Mouse (Mus musculus) midbrain, postnatal 0 days (tissue): Measurements from ENCODE around the gene Nabp1. TPM values are rescaled to one million over a fixed set of nuclear protein-coding genes. Genes with fewer than 3 reads are reported as not detected.

ENCODE experiments used
- ATAC-seq: fragments of 200-750 bp; cut with Nextera tagmentation; 2 replicates; pipeline ENCODE4 v1.8.0; 2017; ENCODE audit warnings: moderate number of reproducible peaks, mild to moderate bottlenecking, moderate TSS enrichment, moderate library complexity; ENCODE audit not compliant: low FRiP score
- DNase-seq: peaks from one replicate; pipeline ENCODE4 v3.0.0-alpha.2; 2015; ENCODE audit warnings: low spot score
- H3K27ac ChIP-seq: fragments of 300-500 bp; sonication (generic); 2 replicates; pipeline ENCODE4 v1.5.1; 2014; ENCODE audit warnings: low read depth, mild to moderate bottlenecking, low read length, mixed read lengths
- H3K27me3 ChIP-seq: fragments of 300-500 bp; sonication (generic); 2 replicates; pipeline ENCODE4 v1.6.1; 2014; ENCODE audit warnings: low read length, control low read depth, mixed read lengths; ENCODE audit not compliant: insufficient read depth
- H3K36me3 ChIP-seq: fragments of 300-500 bp; sonication (generic); 2 replicates; pipeline ENCODE4 v1.6.1; 2014; ENCODE audit warnings: low read length, control low read depth, mixed read lengths; ENCODE audit not compliant: insufficient read depth
- H3K4me1 ChIP-seq: fragments of 300-500 bp; sonication (generic); 2 replicates; pipeline ENCODE4 v1.6.1; 2014; ENCODE audit warnings: mild to moderate bottlenecking, control low read depth, antibody characterized with exemption, low read length, mixed read lengths; ENCODE audit not compliant: insufficient read depth
- H3K4me2 ChIP-seq: fragments of 300-500 bp; sonication (generic); 2 replicates; pipeline ENCODE4 v1.6.1; 2014; ENCODE audit warnings: low read depth, mild to moderate bottlenecking, low read length, mixed read lengths; ENCODE audit not compliant: poor library complexity, severe bottlenecking
- H3K4me3 ChIP-seq: fragments of 300-500 bp; sonication (generic); 2 replicates; pipeline ENCODE4 v1.5.1; 2014; ENCODE audit warnings: low read depth, mild to moderate bottlenecking, low read length, moderate library complexity
- H3K9ac ChIP-seq: fragments of 300-500 bp; sonication (generic); replicated peaks from 2 replicates; pipeline ENCODE4 v1.6.1; 2014; ENCODE audit warnings: mild to moderate bottlenecking, low read length, moderate library complexity, mixed read lengths; ENCODE audit not compliant: poor library complexity, severe bottlenecking
- H3K9me3 ChIP-seq: fragments of 300-500 bp; sonication (generic); 2 replicates; pipeline ENCODE4 v1.6.1; 2016; ENCODE audit warnings: low read length, control low read depth
- CTCF ChIP-seq: IDR thresholded peaks from 2 replicates; pipeline ENCODE4 v1.5.1; 2016; ENCODE audit warnings: antibody characterized with exemption, mild to moderate bottlenecking
- WGBS: fragments of 180-500 bp; shearing (Covaris S2); extraction: QIAGEN DNeasy Blood & Tissue Kit; methylation state at CpG from one replicate; pipeline ENCODE4 v1.1.7; 2014; 5-methylcytosine and 5-hydroxymethylcytosine counted together
- polyA plus RNA-seq: library from polyadenylated mRNA; unstranded; fragments of >200 nt; fragmentation: Nextera tagmentation; extraction: Ambion mirVana; gene quantifications from 2 replicates; pipeline ENCODE4 v1.2.1, GENCODE M21; 2015
- total RNA-seq: library from RNA; depleted of rRNA; stranded (reverse); fragments of >200 nt; gene quantifications from 2 replicates; pipeline ENCODE4 v1.2.3, GENCODE M21; 2014

Nabp1 gene
- total and polyA plus RNA-seq, 2 experiments from 2014 or later: 4.1 to 6.1 TPM

- peak; percentile 59 for TF ChIP-seq CTCF
- H3K27me3 ChIP-seq: no peaks in the 10 kb centered on the region
- peaks cover 2% of the 10 kb centered on the region; the same call in 1 of the 2 replicates for H3K36me3 ChIP-seq
- no peaks in the 10 kb centered on the region for H3K9me3 ChIP-seq
- no peak overlapping the region for H3K4me2 ChIP-seq
- no peak overlapping the region for H3K4me3 ChIP-seq
- no peaks in the 10 kb centered on the region for H3K4me1 ChIP-seq
- H3K9ac ChIP-seq: no peak overlapping the region
- ATAC-seq: no peak
- 41% methylated on average over 1 of the region's 1 CpGs for WGBS
- H3K27ac ChIP-seq: no peak overlapping the region
- DNase-seq: peak; percentile 52
Measured at GRCm38 (mm10) chr1:51466385-51466784, 11.8 kb downstream of the Nabp1 start.

GRCm38 (mm10) chr1:51465285-51465684 lies 12.9 kb downstream of the Nabp1 start:
- no peak overlapping the region for H3K4me3 ChIP-seq
- ATAC-seq (no peak), DNase-seq (no peak)
- WGBS: 33% methylated on average over 2 of the region's 2 CpGs
- H3K4me1 ChIP-seq: no peaks in the 10 kb centered on the region
- no peak overlapping the region for H3K9ac ChIP-seq
- H3K36me3 ChIP-seq: no peaks in the 10 kb centered on the region
- H3K27ac ChIP-seq: no peak overlapping the region
- H3K9me3 ChIP-seq: no peaks in the 10 kb centered on the region
- TF ChIP-seq CTCF: no peak
- no peaks in the 10 kb centered on the region for H3K27me3 ChIP-seq
- H3K4me2 ChIP-seq: no peak overlapping the region

DNA sequence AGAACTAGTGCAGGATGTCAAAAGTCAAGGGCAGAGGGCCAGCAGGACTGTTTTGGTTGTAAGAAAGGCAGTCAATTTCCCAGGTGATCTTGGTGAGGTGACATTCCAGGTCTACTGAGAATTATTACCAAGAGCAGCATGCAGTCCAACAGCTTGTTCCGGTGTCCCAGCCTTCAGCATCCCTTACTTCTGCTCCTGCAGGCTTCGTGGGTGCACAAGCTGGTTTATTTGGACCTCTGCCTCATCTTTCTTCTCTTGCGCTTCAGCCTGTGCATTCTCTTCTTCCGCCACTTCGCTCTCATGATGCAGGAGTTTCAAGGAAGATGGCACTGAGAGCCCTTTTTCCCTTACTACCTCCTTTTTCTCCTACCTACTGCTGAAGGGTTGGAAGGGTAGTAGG lies 15.2 kb downstream of the Nabp1 start:
- DNase-seq: no peak
- no peak for TF ChIP-seq CTCF
- WGBS: 89% methylated on average over 5 of the region's 5 CpGs
- no peak overlapping the region for H3K9ac ChIP-seq
- H3K4me3 ChIP-seq: no peak overlapping the region
- no peaks in the 10 kb centered on the region for H3K4me1 ChIP-seq
- no peak for ATAC-seq
- H3K9me3 ChIP-seq: no peaks in the 10 kb centered on the region
- no peaks in the 10 kb centered on the region for H3K36me3 ChIP-seq
- H3K27me3 ChIP-seq: no peaks in the 10 kb centered on the region
- H3K27ac ChIP-seq: no peak overlapping the region
- no peak overlapping the region for H3K4me2 ChIP-seq

DNA sequence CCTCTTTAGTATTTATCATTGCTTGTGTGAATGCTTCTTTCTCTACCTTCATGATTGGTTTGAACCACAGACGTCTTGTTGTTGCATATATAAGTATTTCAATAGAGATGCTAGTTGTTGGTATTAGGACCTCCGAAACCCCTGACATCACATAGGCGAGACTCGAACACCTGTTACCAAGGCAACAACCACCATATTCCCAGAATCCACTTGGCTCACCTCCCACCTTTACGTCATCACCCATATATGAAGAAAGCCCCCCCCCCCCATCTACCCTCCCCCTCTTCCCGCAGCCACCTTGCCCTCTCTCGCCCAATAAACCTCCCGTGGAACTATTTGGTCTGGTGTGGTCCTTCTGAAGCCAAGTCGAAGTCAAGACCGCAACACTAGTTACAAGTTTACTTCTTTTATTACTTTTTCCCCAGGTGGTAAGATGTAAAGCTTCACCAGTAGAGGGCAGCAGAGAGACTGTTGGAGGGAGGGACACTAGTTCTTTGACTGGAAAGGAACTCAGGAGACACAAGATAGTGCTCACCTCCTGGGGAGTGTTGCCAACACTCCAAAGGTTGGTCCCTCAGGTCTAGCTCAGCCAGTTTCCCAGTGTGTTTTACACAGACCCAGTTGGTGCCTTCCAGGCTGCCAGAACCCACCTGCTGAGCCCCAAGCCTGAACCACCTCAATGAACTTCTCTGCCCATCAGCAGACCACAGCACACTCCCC lies 19.3 kb downstream of the Nabp1 start:
- peak; percentile 46 for DNase-seq
- 75% methylated on average over 10 of the region's 10 CpGs for WGBS
- peak; percentile 73 for TF ChIP-seq CTCF

DNA sequence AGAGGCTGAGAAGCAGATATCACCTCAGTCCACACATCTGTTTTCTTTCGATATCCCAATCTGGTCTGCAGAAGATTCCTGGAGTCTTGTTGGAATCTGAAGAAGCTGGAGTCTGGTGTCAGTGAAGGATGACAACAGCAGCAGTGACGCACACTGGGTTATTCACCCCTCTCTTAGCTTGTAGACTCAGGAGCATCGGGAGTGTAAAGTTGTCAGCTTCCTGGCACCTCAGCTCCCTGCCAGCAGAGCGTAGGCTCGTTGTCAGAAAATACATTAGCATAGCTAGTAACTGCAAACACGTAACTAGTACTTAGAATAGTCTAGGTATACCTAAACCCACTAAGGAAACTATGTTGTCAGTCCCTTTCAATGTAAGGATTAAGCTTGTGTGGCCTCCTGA lies 20.1 kb downstream of the Nabp1 start:
- no peak for DNase-seq
- Histone ChIP-seq H3K27ac (no peak overlapping the region), H3K36me3 (no peaks in the 10 kb centered on the region), H3K4me1 (no peaks in the 10 kb centered on the region), H3K9ac (no peak overlapping the region), H3K4me3 (no peak overlapping the region), H3K27me3 (no peaks in the 10 kb centered on the region), H3K9me3 (no peaks in the 10 kb centered on the region), H3K4me2 (no peak overlapping the region)
- no peak for ATAC-seq
- TF ChIP-seq CTCF: no peak
- 80% methylated on average over 6 of the region's 6 CpGs for WGBS

More for the DNA sequence above, 19.3 kb downstream of the Nabp1 start:
- no peaks in the 10 kb centered on the region for H3K4me1 ChIP-seq
- no peaks in the 10 kb centered on the region for H3K9me3 ChIP-seq
- H3K4me2 ChIP-seq: no peak overlapping the region
- no peak overlapping the region for H3K27ac ChIP-seq
- H3K9ac ChIP-seq: no peak overlapping the region
- H3K4me3 ChIP-seq: no peak overlapping the region
- H3K36me3 ChIP-seq: no peaks in the 10 kb centered on the region
- H3K27me3 ChIP-seq: no peaks in the 10 kb centered on the region
- no peak for ATAC-seq

DNA sequence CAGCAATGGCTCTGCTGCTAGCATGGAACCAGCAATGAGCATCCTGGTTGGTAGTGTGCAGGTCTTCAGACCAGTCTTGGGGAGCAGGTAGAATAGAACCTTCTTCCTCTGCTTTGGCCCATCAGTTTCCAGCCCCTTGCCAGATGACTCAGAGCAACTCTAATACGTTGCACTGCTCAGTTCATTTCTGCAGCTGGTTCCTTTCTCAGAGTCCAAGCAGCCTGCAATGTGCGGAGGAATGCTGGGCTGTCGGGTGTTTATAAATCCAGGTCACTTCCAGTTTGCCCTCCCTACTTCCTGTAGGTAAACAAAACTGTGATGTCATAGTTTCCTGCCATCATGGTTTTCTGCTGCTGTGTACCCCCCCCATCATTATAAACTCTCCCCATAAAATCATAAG lies 21.0 kb downstream of the Nabp1 start:
- no peak overlapping the region for H3K9ac ChIP-seq
- no peaks in the 10 kb centered on the region for H3K36me3 ChIP-seq
- WGBS: 80% methylated on average over 3 of the region's 3 CpGs
- DNase-seq: no peak
- H3K4me2 ChIP-seq: no peak overlapping the region
- H3K27me3 ChIP-seq: no peaks in the 10 kb centered on the region
- H3K4me1 ChIP-seq: no peaks in the 10 kb centered on the region
- no peak overlapping the region for H3K4me3 ChIP-seq
- no peak for TF ChIP-seq CTCF
- H3K27ac ChIP-seq: no peak overlapping the region
- no peak for ATAC-seq
- H3K9me3 ChIP-seq: no peaks in the 10 kb centered on the region
